Comparison of ENCODE assay signal across 11 mouse cellular contexts in the genomic region with DNA sequence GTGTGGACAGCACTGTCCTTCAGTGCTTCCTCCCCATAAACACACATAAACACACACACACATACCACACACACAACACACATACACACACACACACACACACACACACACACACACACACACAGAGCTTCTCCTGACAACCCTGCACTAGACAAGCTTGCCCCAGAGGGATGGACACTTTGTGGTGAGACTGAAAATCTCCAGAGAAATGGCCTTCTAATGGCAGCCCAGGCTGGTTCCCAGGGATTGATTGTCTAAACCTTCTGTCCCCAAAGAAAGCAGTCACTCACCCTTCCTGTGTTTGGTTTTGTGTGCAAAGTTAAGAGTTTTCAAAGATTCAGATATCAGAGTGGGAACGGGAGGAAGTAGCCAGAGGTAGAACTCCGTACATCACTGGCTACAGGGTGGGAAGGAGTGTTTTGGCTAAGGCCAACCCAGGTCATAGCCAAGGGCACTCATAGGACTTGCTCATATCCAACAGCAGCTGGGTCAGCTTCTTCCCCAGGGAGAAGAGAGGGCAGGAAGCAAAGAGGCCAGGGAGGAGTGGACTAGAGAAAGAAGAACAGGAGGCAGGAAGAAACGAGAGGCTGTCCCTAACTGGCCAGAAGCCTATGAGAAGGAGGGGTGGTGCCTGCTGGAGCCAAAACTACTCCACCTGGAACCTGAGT.
DNase-seq lines count a peak whose midpoint lies in the region; ATAC-seq and TF ChIP-seq lines count a peak whose summit lies in the region.
"Had no signal": no experiment of that assay in that cellular context is flagged by ENCODE, and none has a peak within 500 bp of the region (broad histone marks: within the 10 kb centered on the region; RNA-seq: fewer than 3 reads in every experiment).

No protein-coding gene starts in this region.

- TF ChIP-seq POLR2A in lung, adult 2 months (IDR thresholded peaks at IDR 0.05; ENCODE audit: borderline replicate concordance, extremely low read depth, low read depth, low read length), result no peak

- TF ChIP-seq EP300 in heart, postnatal 0 days (IDR thresholded peaks at IDR 0.05; ENCODE audit: low read depth), result no peak

- H3K36me3 ChIP-seq in lung, embryonic 16.5 days (ENCODE audit: control insufficient read depth, insufficient read depth, low read length), result no peaks in the 10 kb centered on the region
- H3K36me3 ChIP-seq in heart, postnatal 0 days (replicated peaks; ENCODE audit: control insufficient read depth, insufficient read depth, low read length), result peaks cover 11% of the 10 kb centered on the region; the same call in 1 of the 2 replicates

- no peaks in the 10 kb centered on the region for H3K27me3 ChIP-seq in lung, embryonic 16.5 days (ENCODE audit: control insufficient read depth, insufficient read depth, low read depth, low read length)
- H3K27me3 ChIP-seq in heart, postnatal 0 days (ENCODE audit: control insufficient read depth, insufficient read depth, low read length), result no peaks in the 10 kb centered on the region
- H3K27me3 ChIP-seq: Patski had no signal

- WGBS in lung, embryonic 16.5 days, result 26% methylated on average over 3 of the region's 3 CpGs
- 33% methylated on average over 3 of the region's 3 CpGs for WGBS in lung, adult 2 months
- 41% methylated on average over 3 of the region's 3 CpGs for WGBS in heart, postnatal 0 days

- peaks cover 4% of the 10 kb centered on the region; the same call in 1 of the 2 replicates for H3K4me1 ChIP-seq in lung, embryonic 16.5 days (replicated peaks; ENCODE audit: control insufficient read depth, insufficient read depth, low read length)
- H3K4me1 ChIP-seq in lung, adult 2 months (ENCODE audit: control insufficient read depth, insufficient read depth, low read length), result peaks cover 11% of the 10 kb centered on the region
- H3K4me1 ChIP-seq in heart, postnatal 0 days (ENCODE audit: control insufficient read depth, insufficient read depth), result peaks cover 17% of the 10 kb centered on the region

- no peak overlapping the region for H3K9ac ChIP-seq in lung, embryonic 16.5 days (ENCODE audit: low read length)
- H3K9ac ChIP-seq in heart, postnatal 0 days (replicated peaks; ENCODE audit: low read depth, low read length), result no peak overlapping the region

- no peak overlapping the region for H3K4me2 ChIP-seq in lung, embryonic 16.5 days (ENCODE audit: low read depth, low read length)
- H3K4me2 ChIP-seq in heart, postnatal 0 days (ENCODE audit: low read depth, low read length), result no peak overlapping the region

- DNase-seq in adrenal gland, postnatal 14 days, result peak; percentile 53
- DNase-seq in adrenal gland, postnatal 4 days (ENCODE audit: low spot score in 2 of 2), result no peak
- DNase-seq in lung, adult 2 months, result no peak
- DNase-seq in heart, postnatal 0 days (ENCODE audit: low spot score), result peak; percentile 33
- DNase-seq in lung, postnatal 36 days, result peak; percentile 27
- no peak for DNase-seq in frontal cortex, postnatal 14 days (ENCODE audit: low spot score in 2 of 2)
- DNase-seq in layer of hippocampus, adult 11-12 months (ENCODE audit: low spot score), result no peak
- DNase-seq: retina, postnatal 1 day had no signal

- H3K9me3 ChIP-seq in lung, embryonic 16.5 days (ENCODE audit: control insufficient read depth, low read length), result no peaks in the 10 kb centered on the region
- no peaks in the 10 kb centered on the region for H3K9me3 ChIP-seq in heart, postnatal 0 days (replicated peaks; ENCODE audit: control insufficient read depth, low read length)

- TF ChIP-seq CTCF in lung, adult 2 months (IDR thresholded peaks at IDR 0.05; ENCODE audit: insufficient read depth, low read length), result no peak
- TF ChIP-seq CTCF in heart, postnatal 0 days (IDR thresholded peaks at IDR 0.05; ENCODE audit: low read depth), result no peak

- peak; percentile 47; the same call in 1 of the 2 replicates for ATAC-seq in lung, embryonic 16.5 days (ENCODE audit: low read depth)
- ATAC-seq in heart, postnatal 0 days (ENCODE audit: insufficient read depth, low read depth), result peak; percentile 53; the same call in 1 of the 2 replicates
- ATAC-seq: Patski had no signal

- H3K27ac ChIP-seq in lung, embryonic 16.5 days (ENCODE audit: low read length), result peak overlapping the region; percentile 47
- H3K27ac ChIP-seq in heart, postnatal 0 days (ENCODE audit: low read depth), result peak overlapping the region; percentile 71

- no peak overlapping the region for H3K4me3 ChIP-seq in lung, embryonic 16.5 days (ENCODE audit: low read length)
- no peak overlapping the region for H3K4me3 ChIP-seq in lung, adult 2 months (replicated peaks; ENCODE audit: extremely low read depth, low read depth, low read length)
- H3K4me3 ChIP-seq in heart, postnatal 0 days (ENCODE audit: low read depth, low read length), result no peak overlapping the region
- H3K4me3 ChIP-seq: left cerebral cortex, adult 2 months had no signal

Comparison
In these comparisons a context has a peak if more than half of its experiments do, and no peak if none do; other contexts are left out.
1. DNase-seq: peak in adrenal gland, postnatal 14 days (single experiment), heart, postnatal 0 days (single experiment) and lung, postnatal 36 days (single experiment); none in adrenal gland, postnatal 4 days (0 of 2), lung, adult 2 months (single experiment), frontal cortex, postnatal 14 days (0 of 2) and layer of hippocampus, adult 11-12 months (single experiment).